In genomic region chr7:127020491-127020890, GRCm38 (mm10) we compare ENCODE assay signal across 8 mouse cellular contexts. TPM values are rescaled to one million over a fixed set of nuclear protein-coding genes. Genes with fewer than 3 reads are reported as not detected.
DNase-seq lines count a peak whose midpoint lies in the region; ATAC-seq and TF ChIP-seq lines count a peak whose summit lies in the region.

No protein-coding gene starts in this region.

- TF ChIP-seq POLR2A in small intestine, adult 2 months (IDR thresholded peaks at IDR 0.05; ENCODE audit: low read depth, low read length), result no peak

- peak overlapping the region; percentile 83 for H3K27ac ChIP-seq in lung, embryonic 15.5 days
- H3K27ac ChIP-seq in limb, embryonic 11.5 days (replicated peaks; ENCODE audit: low read depth, low read length), result peak overlapping the region; percentile 72; the same call in 1 of the 2 replicates
- peak overlapping the region; percentile 8; the same call in 1 of the 2 replicates for H3K27ac ChIP-seq in small intestine, adult 2 months (ENCODE audit: insufficient read depth, low read depth, low read length)

- H3K4me2 ChIP-seq in lung, embryonic 15.5 days, result peak overlapping the region; percentile 88
- peak overlapping the region; percentile 88 for H3K4me2 ChIP-seq in limb, embryonic 11.5 days (ENCODE audit: low read depth, severe bottlenecking)

- 34% methylated on average over 5 of the region's 5 CpGs for WGBS in lung, embryonic 15.5 days
- WGBS in limb, embryonic 11.5 days, result 53% methylated on average over 5 of the region's 5 CpGs
- WGBS in small intestine, adult 2 months, result 58% methylated on average over 5 of the region's 5 CpGs

- H3K36me3 ChIP-seq in lung, embryonic 15.5 days, result peaks cover 29% of the 10 kb centered on the region
- peaks cover 23% of the 10 kb centered on the region for H3K36me3 ChIP-seq in limb, embryonic 11.5 days (ENCODE audit: control insufficient read depth, insufficient read depth, low read length)
- peaks cover 22% of the 10 kb centered on the region for H3K36me3 ChIP-seq in small intestine, adult 2 months (ENCODE audit: control insufficient read depth, insufficient read depth, low read length)

- H3K9me3 ChIP-seq in lung, embryonic 15.5 days, result no peaks in the 10 kb centered on the region
- no peaks in the 10 kb centered on the region for H3K9me3 ChIP-seq in limb, embryonic 11.5 days (ENCODE audit: control insufficient read depth, low read length)

- no peak for ATAC-seq in lung, embryonic 15.5 days (ENCODE audit: borderline replicate concordance, extremely low read depth, low FRiP score, low TSS enrichment)
- ATAC-seq in limb, embryonic 11.5 days (ENCODE audit: insufficient number of reproducible peaks, low FRiP score, low TSS enrichment, low read depth), result no peak

- H3K4me1 ChIP-seq in lung, embryonic 15.5 days, result peaks cover 79% of the 10 kb centered on the region
- H3K4me1 ChIP-seq in limb, embryonic 11.5 days (ENCODE audit: control insufficient read depth, insufficient read depth, low read length), result peaks cover 52% of the 10 kb centered on the region
- peaks cover 12% of the 10 kb centered on the region for H3K4me1 ChIP-seq in small intestine, adult 2 months (ENCODE audit: control insufficient read depth, insufficient read depth, insufficient read length, low read length)

- peak; percentile 6 for DNase-seq in adrenal gland, adult 2 months
- DNase-seq in adrenal gland, adult 18-20 months (ENCODE audit: low spot score in 2 of 2), result no peak
- no peak for DNase-seq in lung, postnatal 4 days
- no peak for DNase-seq in limb, embryonic 11.5 days (ENCODE audit: low spot score)
- DNase-seq in spleen, postnatal 10 days (ENCODE audit: low spot score in 2 of 2), result no peak
- no peak for DNase-seq in gastrocnemius, adult 18-20 months (ENCODE audit: low spot score)

- no peaks in the 10 kb centered on the region for H3K27me3 ChIP-seq in lung, embryonic 15.5 days
- no peaks in the 10 kb centered on the region for H3K27me3 ChIP-seq in limb, embryonic 11.5 days (ENCODE audit: control insufficient read depth, insufficient read depth, low read length)
- H3K27me3 ChIP-seq in small intestine, adult 2 months (ENCODE audit: control insufficient read depth, insufficient read depth, low read length), result no peaks in the 10 kb centered on the region

- H3K9ac ChIP-seq in lung, embryonic 15.5 days, result peak overlapping the region; percentile 56
- peak overlapping the region; percentile 73 for H3K9ac ChIP-seq in limb, embryonic 11.5 days (ENCODE audit: low read length)

- H3K4me3 ChIP-seq in lung, embryonic 15.5 days, result peak overlapping the region; percentile 47
- peak overlapping the region; percentile 46 for H3K4me3 ChIP-seq in limb, embryonic 11.5 days (ENCODE audit: low read depth, low read length)
- H3K4me3 ChIP-seq in small intestine, adult 2 months (ENCODE audit: low read depth, low read length), result peak overlapping the region; percentile 55

- TF ChIP-seq CTCF in small intestine, adult 2 months (IDR thresholded peaks at IDR 0.05; ENCODE audit: extremely low read depth, insufficient read length, insufficient replicate concordance, low read depth, low read length), result no peak

RNA-seq across cellular contexts. Expression of gene Gm42742, which starts 0.4 kb away (rescaled TPM):
- total RNA-seq in adrenal gland, adult 2 months (2021), result 10 to 100 TPM; 19.9 to 29.2 TPM
- polyA plus RNA-seq in adrenal gland, adult 2 months (2012; rRNA removed), result 13.7 and 28.4 TPM in 2 replicates
- 10 to 100 TPM; 12.9 to 27.0 TPM for total RNA-seq in adrenal gland, adult 18-20 months (2021)
- polyA plus RNA-seq in lung, embryonic 15.5 days (2015; fragmentation: Nextera tagmentation; extraction: Ambion mirVana), result 23.7 and 46.1 TPM in 2 replicates
- polyA plus RNA-seq in limb, embryonic 11.5 days (2014; fragmentation: Nextera tagmentation; extraction: Ambion mirVana), result 26.2 and 66.8 TPM in 2 replicates
- polyA plus RNA-seq in small intestine, adult 2 months (2012; rRNA removed), result 9.5 and 26.4 TPM in 2 replicates
- total RNA-seq in gastrocnemius, adult 18-20 months (2021), result 10 to 100 TPM; 12.9 to 16.9 TPM

RNA-seq across cellular contexts. Expression of gene Prrt2, which starts 0.5 kb away (rescaled TPM):
- 1 to 10 TPM; 1.7 to 2.0 TPM for total RNA-seq in adrenal gland, adult 2 months (2021)
- polyA plus RNA-seq in adrenal gland, adult 2 months (2012; rRNA removed), result 8.5 and 9.5 TPM in 2 replicates
- total RNA-seq in adrenal gland, adult 18-20 months (2021), result 1 to 10 TPM; 3.7 to 4.4 TPM
- 3.0 and 3.9 TPM in 2 replicates for polyA plus RNA-seq in lung, embryonic 15.5 days (2015; fragmentation: Nextera tagmentation; extraction: Ambion mirVana)
- 7.7 and 9.2 TPM in 2 replicates for polyA plus RNA-seq in limb, embryonic 11.5 days (2014; fragmentation: Nextera tagmentation; extraction: Ambion mirVana)
- 1.3 and 2.7 TPM in 2 replicates for polyA plus RNA-seq in small intestine, adult 2 months (2012; rRNA removed)
- under 1 TPM in 1 of 2 experiments, not detected in 1; 0.84 TPM for total RNA-seq in gastrocnemius, adult 18-20 months (2021)

RNA-seq across cellular contexts. Expression of gene Pagr1a, which starts 3.3 kb away (rescaled TPM):
- 10 to 100 TPM; 16.4 to 20.3 TPM for total RNA-seq in adrenal gland, adult 2 months (2021)
- 0.66 and 13.1 TPM in 2 replicates for polyA plus RNA-seq in adrenal gland, adult 2 months (2012; rRNA removed)
- total RNA-seq in adrenal gland, adult 18-20 months (2021), result 10 to 100 TPM in 1 of 2 experiments, 1 to 10 TPM in 1; 5.5 to 16.5 TPM
- 63.5 and 86.1 TPM in 2 replicates for polyA plus RNA-seq in lung, embryonic 15.5 days (2015; fragmentation: Nextera tagmentation; extraction: Ambion mirVana)
- 59.5 and 88.7 TPM in 2 replicates for polyA plus RNA-seq in limb, embryonic 11.5 days (2014; fragmentation: Nextera tagmentation; extraction: Ambion mirVana)
- 1.6 and 3.7 TPM in 2 replicates for polyA plus RNA-seq in small intestine, adult 2 months (2012; rRNA removed)
- total RNA-seq in gastrocnemius, adult 18-20 months (2021), result 10 to 100 TPM in 1 of 2 experiments, 1 to 10 TPM in 1; 7.9 to 10.3 TPM

RNA-seq across cellular contexts. Expression of gene Pagr1b, which starts 4.2 kb away (rescaled TPM):
- 1 to 10 TPM in 1 of 2 experiments, not detected in 1; 1.3 TPM for total RNA-seq in adrenal gland, adult 2 months (2021)
- polyA plus RNA-seq in adrenal gland, adult 2 months (2012; rRNA removed), result 1.7 and 2.0 TPM in 2 replicates
- 1 to 10 TPM; 1.3 to 3.0 TPM for total RNA-seq in adrenal gland, adult 18-20 months (2021)
- not detected in 2 replicates for polyA plus RNA-seq in lung, embryonic 15.5 days (2015; fragmentation: Nextera tagmentation; extraction: Ambion mirVana)
- not detected in 2 replicates for polyA plus RNA-seq in limb, embryonic 11.5 days (2014; fragmentation: Nextera tagmentation; extraction: Ambion mirVana)
- 0.76 and 2.9 TPM in 2 replicates for polyA plus RNA-seq in small intestine, adult 2 months (2012; rRNA removed)
- 1 to 10 TPM in 1 of 2 experiments, not detected in 1; 1.7 TPM for total RNA-seq in gastrocnemius, adult 18-20 months (2021)

RNA-seq across cellular contexts. Expression of gene Mvp, which starts 6.1 kb away (rescaled TPM):
- total RNA-seq in adrenal gland, adult 2 months (2021), result 100 to 1,000 TPM; 115 to 145 TPM
- polyA plus RNA-seq in adrenal gland, adult 2 months (2012; rRNA removed), result 95.3 and 172 TPM in 2 replicates
- total RNA-seq in adrenal gland, adult 18-20 months (2021), result 100 to 1,000 TPM in 1 of 2 experiments, 10 to 100 TPM in 1; 92.6 to 135 TPM
- 13.0 and 13.9 TPM in 2 replicates for polyA plus RNA-seq in lung, embryonic 15.5 days (2015; fragmentation: Nextera tagmentation; extraction: Ambion mirVana)
- polyA plus RNA-seq in limb, embryonic 11.5 days (2014; fragmentation: Nextera tagmentation; extraction: Ambion mirVana), result 2.3 and 3.0 TPM in 2 replicates
- polyA plus RNA-seq in small intestine, adult 2 months (2012; rRNA removed), result 148 and 353 TPM in 2 replicates
- total RNA-seq in gastrocnemius, adult 18-20 months (2021), result 10 to 100 TPM; 27.5 to 40.9 TPM

Comparison
In these comparisons a context has a peak if more than half of its experiments do, and no peak if none do; other contexts are left out.
1. H3K27ac ChIP-seq: peak in every context shown above with its lines; median percentile 83 in lung, embryonic 15.5 days; 72 in limb, embryonic 11.5 days; 8 in small intestine, adult 2 months.